Mouse (Mus musculus) c-Kit-positive CD71-positive TER-119-positive erythroid progenitor cells, embryonic 14.5 days (primary cell): ENCODE results near the gene Ccna1.

ENCODE experiments used
- DNase-seq: peaks from one replicate; pipeline ENCODE4 v3.0.0-alpha.2; 2013; ENCODE audit warnings: low spot score

The Ccna1 gene

GRCm38 (mm10) chr3:55065738-55066665, 10.7 kb upstream of the Ccna1 start:
- DNase-seq = no peak

- DNase-seq = peak; percentile 21
Measured at GRCm38 (mm10) chr3:55064396-55064795, 9.1 kb upstream of the Ccna1 start.

GRCm38 (mm10) chr3:55062653-55063052, 7.4 kb upstream of the Ccna1 start:
- DNase-seq = no peak

- no peak for DNase-seq
Measured at GRCm38 (mm10) chr3:55056376-55056775, 1.1 kb upstream of the Ccna1 start.

GRCm38 (mm10) chr3:55055747-55056120, 433 bp upstream of the Ccna1 start:
- no peak for DNase-seq

GRCm38 (mm10) chr3:55054231-55054630, 1.1 kb downstream of the Ccna1 start:
- DNase-seq = no peak

- no peak for DNase-seq
Measured at GRCm38 (mm10) chr3:55044601-55045370, 10.5 kb downstream of the Ccna1 start.

GRCm38 (mm10) chr3:55037608-55038007, 17.7 kb downstream of the Ccna1 start:
- DNase-seq = no peak

GRCm38 (mm10) chr3:55027271-55027840, 27.9 kb downstream of the Ccna1 start:
- no peak for DNase-seq

GRCm38 (mm10) chr3:55025502-55025901, 29.8 kb downstream of the Ccna1 start:
- DNase-seq = no peak

- no peak for DNase-seq
Measured at GRCm38 (mm10) chr3:55023347-55023746, 32.0 kb downstream of the Ccna1 start.

GRCm38 (mm10) chr3:55022247-55022646, 33.1 kb downstream of the Ccna1 start:
- no peak for DNase-seq

- DNase-seq = no peak
Measured at GRCm38 (mm10) chr3:55012536-55012935, 42.8 kb downstream of the Ccna1 start.

- DNase-seq = no peak
Measured at GRCm38 (mm10) chr3:55011681-55012080, 43.6 kb downstream of the Ccna1 start.

GRCm38 (mm10) chr3:55008965-55009741, 46.1 kb downstream of the Ccna1 start:
- no peak for DNase-seq

GRCm38 (mm10) chr3:55004036-55004435, 51.3 kb downstream of the Ccna1 start:
- no peak for DNase-seq

- no peak for DNase-seq
Measured at GRCm38 (mm10) chr3:55001677-55002076, 53.6 kb downstream of the Ccna1 start.
